Mouse (Mus musculus) CH12F3 (cell line): ENCODE measurements at regions not wholly inside any gene's neighbourhood (a gene's known extent, or its start where the extent isn't known, plus 50 kb on each side); places are given as distances from the start of the nearest gene placed in this dataset.
"Not testable (repeated sequence)": the region's sequence is repeated elsewhere in the genome, so short reads cannot be mapped to it uniquely, and the experiment has no call there.

Experiments used
- in situ Hi-C: fragments of 300-500 bp; cut with MboI; formaldehyde crosslinking; loops from 2 replicates; pipeline ENCODE4 v1.14.3; 2020; ENCODE audit warnings: low sequenced_read_pairs

DNA sequence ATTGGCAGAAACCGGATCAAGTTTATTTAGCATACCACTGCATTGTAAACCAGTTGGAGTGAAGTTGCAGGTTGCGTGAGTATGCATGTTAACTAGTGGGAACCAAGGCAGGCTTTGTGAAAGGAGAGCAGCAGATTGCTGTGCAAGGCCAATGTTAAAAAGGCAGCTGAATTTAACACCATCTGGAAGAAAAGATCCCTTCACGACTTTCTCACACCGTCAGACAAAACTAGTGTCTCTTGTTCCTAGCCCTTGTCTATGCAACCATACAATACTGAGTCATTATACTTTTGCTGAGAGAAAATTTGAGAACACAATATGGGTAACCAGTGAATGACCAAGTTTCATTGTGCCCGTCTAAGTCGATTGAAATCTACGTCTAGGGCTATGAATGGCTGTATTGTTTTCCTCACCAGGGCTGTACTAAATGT, 237.8 kb downstream of the Mef2c start:
- in situ Hi-C loops, result no loop called here

DNA sequence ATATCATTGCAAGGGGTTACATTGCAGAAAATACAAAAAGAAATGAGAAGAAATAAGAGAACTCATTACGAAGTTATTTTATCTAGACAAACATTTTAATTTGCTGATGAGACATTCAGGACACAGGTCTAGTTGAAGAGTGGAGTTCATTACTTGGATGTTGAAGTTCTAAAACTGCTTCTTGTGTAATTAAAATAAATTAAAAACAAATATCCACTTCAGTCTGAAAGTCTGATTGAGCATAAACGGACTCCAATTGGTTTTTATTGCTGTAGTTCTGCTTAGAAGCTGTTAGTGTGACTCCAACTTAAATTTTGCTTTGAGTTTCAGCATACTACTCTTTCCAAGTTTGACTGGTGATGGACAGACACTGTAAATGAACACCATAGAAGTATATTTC, 238.3 kb downstream of the Mef2c start:
- in situ Hi-C loops, result no loop called here

DNA sequence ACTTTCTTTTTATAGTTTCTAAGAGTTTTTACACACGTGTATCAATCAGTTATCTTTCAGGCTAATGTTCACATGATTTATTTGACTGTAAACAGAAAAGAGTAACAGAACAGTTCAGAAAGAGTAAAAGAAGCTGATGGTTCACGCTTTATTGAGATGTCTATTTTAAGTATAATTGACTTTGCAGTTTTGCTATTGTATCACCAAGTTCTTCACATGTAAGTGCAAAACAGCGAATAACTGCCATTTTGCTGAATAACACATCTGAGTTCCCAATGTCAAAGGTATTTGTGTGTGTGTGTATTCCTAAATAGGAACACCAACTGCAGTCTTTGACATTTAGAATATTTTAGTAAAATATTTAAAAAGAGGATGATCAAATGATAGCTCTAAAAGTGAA, 238.7 kb downstream of the Mef2c start:
- in situ Hi-C loops, result no loop called here

DNA sequence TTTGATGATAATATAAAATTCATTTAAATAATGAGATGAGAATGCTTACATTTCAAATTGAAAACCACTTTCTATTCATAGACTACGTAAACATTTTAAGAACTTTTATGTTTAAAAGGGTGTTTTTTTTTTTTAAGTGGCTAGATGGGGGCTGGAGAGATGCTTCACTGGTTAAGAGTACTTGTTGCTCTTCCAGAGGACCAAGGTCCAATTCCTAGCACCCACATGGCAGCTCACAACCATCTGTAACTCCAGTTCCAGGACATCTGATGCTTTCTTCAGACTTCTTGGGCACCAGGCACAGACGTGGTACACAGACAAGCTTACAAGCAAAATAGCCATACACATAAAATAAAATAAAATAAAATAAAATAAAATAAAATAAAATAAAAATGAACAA, 239.5 kb downstream of the Mef2c start:
- in situ Hi-C loops, result no loop called here

DNA sequence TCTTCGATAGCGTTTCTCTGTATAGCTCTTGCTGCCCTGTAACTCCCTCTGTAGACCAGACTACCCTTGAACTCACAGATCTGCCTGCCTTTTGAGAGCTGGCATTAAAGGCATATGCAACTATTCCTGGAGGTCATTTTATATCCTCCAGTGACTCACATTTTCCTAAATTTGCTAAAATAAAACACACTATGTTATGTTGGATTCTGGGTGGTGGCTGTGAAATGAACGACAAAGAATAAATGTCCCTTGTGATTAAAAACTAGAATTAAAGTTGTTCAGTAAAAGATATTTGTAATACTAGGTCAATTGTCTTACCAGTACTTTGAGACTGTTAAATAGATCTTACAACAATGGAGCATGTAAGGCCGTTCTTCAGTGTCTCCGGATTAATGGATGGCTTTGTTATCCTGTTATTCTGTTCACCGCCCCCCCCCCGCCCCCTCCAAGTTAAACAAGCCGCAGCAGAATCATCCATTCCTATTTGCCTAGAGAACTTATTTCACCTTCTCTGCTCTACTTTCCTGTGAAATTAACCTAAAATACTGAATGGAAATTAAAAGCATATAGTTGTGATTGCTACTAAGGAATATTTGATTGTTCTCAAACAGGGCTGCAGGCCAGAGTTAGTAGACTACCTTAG, 240.4 kb downstream of the Mef2c start:
- in situ Hi-C loops, result no loop called here

DNA sequence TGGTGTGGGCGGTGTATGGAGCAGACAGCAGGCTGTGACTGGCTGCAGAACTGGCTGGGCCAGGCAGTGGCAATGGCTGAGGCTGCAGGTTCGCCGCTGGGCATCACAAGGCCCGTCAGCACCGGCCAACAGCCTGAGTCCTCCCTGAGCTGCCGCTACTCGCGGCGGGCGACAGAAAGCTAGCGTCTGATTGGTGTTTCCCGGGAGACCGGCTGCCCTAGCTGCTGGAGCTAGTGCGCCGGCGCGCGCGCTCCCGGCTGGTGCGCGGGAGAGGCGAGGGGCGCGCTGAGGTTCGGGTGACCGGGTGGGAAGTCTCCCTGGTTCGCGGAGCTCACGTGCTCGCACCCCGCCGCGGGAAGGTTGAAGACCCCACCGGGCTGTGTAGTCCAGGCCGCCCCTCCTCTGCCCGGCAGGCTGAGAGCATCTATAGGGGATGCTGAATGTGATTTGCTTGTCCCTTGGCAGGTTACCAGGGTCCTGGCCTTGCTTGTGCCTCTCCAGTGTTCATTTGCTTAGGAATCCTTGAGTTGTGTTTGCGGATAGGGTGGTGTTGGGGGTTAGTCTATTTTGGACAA, 241.2 kb downstream of the Mef2c start:
- in situ Hi-C loops, result no loop called here

DNA sequence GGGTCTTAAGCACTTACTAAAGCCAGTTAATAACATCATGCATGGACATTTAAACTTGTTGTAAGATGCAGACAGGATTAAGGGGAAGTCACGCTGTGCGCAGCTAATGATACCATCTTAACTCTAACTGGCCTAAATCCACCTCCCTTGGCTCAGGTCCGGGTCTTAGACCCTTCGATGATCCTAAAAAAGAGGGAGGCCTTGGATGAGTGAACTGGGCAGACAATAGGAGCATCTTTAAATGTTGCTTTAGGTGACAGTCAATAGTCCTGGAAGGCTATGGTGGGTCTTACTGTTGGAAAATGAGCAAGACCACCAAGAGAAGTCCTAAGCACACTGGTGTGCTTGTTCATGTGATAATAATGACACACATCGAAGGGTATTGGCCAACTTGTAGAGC, 242.1 kb downstream of the Mef2c start:
- in situ Hi-C loops, result no loop called here

DNA sequence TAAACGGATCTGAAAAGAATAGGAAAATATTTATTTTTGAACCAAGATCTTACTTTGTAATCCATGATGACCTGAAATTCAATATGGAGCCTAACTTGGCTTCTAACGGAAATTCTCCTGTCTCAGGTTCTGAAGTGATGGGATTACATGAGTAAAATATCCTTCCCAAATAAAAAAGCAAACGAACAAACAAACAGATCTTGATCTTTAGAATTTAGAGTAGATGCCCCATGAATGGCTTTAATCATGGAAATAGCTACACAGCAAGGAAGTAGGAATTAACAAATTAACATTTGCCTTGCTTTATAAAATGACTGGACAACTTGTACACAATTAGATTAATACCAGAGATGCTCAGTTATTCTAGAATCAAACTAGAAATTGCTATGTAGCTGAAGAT, 243.8 kb downstream of the Mef2c start:
- in situ Hi-C loops, result no loop called here

DNA sequence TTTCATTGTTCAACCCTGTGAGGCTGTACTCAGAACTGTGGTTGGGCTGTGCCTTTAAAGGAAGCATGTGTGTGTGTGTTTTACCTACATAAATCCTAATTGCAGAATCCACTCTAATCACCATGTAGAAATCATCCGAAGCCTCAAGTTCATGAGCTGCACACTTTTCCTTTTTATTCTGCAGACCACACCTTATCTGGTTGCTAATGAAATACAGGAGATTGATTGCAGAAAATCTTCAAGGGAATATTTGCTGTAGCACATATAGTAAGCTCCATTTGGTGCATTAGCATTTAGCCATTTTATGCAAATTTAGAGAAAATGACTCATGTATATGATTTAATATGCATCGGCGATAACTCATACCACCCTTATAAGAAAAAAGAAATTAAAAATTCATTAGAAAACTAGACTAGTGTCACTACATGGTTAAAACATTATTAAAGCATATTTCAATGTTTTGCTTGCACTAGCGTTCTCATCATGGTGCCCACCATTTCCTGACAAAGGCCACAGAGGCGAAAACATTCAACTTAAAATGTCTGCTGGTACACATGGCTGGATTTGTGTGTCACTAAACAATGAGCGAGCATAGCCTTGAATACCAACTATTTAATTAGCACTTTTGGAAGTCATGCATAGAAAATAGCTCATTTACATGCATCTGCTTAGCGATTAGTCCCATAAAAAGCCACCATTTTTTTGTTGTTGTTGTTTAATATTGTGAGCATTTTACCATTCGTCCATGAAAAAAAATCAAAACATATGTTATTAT, 245.7 kb downstream of the Mef2c start:
- in situ Hi-C loops, result no loop called here

DNA sequence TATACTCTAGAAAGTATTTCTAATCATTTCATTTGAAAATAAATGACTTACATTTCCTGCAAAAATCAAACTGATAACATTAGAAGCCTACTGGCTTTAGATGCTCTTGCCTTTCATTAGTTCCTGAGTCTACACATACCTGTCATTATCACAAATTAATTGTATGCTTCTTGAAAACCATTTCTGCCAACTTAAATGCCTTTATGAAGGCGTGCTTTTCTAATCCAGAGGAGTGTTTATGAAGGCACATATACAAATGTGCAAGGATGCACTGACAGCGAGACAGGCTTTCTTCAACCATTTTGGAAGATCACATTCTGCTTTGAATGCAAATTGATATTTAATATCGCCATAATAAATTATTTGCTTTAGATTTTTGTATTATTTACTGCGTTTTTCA, 246.6 kb downstream of the Mef2c start:
- in situ Hi-C loops, result no loop called here

DNA sequence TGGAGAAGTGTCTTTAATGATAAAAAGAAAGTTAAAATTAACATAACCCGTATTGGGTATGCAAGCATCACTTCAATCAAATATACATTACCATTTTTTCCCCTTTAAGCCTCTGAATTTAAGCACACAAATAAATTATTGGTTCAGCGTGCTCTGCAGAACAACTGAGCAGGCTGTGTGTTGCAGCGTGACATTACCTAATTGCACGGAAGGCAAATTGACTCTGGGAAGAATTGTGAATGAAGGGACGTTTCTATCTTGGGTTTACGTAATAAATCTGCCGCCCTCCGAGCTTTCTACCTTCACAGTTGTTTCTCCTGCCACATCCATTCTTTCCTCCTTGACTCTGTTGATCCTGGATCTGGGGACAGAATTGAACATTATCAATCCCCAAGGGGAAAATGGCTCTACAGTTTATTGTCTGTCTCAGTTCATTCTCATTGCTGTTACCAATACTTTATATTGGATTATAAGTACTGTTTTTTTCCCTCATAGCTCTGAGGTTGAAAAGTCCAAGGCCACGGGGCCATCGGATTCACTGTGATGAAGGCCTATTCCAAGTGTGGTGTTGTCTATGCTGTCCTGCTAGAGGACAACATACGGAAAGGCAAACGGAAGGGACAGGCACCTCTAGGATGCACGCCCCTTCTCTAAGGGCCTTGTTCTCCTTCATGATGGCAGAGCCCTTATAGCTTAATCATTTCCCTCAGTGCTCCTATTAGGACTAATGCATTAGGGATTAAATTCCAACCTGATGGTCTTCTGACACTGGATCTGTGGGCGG, 256.7 kb downstream of the Mef2c start:
- in situ Hi-C loops, result no loop called here

DNA sequence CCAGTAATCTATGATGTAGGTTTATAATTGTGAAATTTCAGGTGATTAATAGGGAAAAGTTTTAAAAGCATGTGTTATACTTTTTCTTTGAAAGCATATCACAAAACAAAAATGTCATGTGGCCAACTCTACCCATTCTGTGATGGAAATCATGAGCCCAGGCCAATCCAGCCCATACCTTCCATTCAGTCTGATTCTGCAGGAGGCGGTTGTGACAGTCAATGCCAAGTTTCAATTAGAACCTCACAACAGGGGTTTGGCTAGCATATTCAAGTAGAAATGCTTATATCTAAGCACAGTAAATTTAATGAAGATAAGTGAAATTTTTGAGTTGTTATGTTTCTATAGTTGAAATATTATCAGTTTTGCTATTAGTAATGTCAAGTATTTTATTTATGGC, 258.6 kb downstream of the Mef2c start:
- in situ Hi-C loops, result no loop called here

DNA sequence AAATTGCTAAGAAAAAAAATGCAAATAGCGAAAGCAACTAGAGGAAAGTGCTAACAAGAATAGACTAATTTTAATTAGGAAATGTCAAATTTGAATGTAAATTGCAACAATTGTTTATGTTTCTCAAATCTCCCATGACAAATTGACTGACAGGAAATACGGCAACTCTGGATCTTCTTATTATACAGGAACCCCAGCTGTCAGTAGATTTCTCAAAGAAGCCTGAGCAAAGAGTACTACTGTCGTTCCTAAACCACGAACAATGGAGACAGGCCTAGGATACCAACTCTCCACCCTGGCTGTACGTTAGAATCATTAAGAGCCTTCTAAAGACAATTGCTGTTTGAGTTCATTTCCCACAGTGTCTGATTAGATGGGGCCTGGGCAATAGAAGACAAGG, 259.5 kb downstream of the Mef2c start:
- in situ Hi-C loops, result not testable (repeated sequence)

DNA sequence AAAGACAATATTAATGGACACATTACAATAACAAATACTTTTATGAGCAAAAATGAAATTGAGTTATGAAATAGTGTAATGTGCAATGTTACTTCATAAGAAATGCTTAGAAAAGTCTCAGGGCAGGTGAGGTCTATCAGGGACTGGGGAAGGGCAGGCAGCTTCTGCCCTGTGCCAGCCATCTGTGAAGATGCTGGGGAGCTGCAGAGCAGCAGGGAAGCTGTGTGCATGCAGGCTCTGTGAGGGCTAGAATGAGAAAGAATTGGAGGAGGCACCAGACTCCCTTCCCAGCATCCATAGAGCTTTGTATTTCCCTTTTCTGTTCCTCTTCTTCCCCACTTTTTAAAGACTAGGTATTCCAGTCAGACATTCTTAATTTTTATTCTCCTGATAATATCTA, 281.8 kb downstream of the Mef2c start:
- in situ Hi-C loops, result no loop called here

DNA sequence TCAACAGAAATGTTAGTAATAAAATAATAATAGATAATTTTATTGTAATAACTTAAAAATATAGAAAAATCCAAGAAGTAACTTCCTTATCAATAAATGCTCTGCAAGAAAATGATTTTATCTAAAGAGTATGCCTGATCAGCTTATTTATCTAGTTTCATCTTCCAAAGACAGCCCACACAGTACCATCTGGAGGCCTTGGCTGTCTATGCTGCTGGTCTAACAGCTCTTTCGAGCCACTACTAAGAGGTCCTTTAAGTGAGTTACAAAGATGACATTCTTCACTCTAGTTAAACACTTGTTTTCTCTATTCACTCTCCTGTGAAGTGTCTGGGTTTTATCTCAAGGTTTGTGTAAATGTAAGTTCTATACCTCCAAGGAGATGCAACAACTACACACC, 305.7 kb downstream of the Mef2c start:
- in situ Hi-C loops, result no loop called here

DNA sequence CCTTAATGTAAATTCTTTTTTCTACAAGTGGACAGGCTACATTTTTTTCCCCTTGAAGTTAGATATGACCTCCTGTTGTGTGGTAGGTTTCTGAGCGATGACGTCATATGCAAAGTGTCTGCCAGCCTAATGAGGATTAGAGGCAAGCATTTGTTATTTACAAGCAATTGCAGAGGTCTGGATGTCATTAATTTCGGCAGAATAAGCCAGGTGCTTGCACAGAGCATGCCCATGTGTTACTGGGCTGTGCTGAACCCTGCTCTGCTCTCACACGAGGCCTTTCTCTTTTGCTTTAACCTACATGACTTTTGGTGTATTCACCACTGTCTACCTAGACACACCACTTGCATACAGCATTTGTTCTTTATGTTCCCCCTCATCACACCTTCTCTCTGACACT, 316.5 kb downstream of the Mef2c start:
- in situ Hi-C loops, result no loop called here

DNA sequence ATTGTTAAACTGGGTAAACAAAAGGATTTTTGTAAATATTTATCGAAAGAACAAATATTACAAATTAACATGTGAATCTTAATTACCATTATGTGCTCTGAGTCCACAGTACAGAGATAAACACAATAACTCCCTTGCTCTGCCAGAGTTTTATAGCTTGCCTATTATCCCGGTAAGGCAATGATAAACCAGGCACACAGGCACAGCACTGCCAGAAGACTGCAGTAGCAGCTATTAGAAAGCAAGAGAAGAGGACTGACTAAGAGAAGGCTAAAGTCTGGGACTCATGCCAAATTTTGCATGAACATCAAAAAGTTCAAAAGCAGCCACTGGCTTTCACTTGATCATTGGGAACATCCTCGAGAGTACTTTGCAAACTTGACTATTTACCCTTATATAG, 316.9 kb downstream of the Mef2c start:
- in situ Hi-C loops, result no loop called here

DNA sequence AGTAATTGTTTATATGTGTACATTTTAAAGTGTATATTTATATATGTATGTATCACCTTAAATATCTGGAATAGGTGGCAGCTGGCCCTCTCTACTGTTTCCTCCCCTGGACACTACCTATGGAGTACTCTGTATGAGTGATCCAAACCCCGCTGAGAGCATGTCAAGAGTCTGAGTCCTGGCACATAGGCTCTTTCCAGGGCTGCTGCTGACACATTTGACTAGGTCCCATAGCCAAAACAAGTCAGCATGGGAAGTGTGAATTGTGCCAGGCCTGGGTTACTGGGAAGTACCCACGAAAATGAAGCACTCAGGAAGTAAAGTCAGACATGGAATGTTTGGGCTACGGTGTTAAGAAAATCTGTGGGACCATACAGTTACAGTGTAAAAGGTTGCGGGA, 321.1 kb downstream of the Mef2c start:
- in situ Hi-C loops, result no loop called here

DNA sequence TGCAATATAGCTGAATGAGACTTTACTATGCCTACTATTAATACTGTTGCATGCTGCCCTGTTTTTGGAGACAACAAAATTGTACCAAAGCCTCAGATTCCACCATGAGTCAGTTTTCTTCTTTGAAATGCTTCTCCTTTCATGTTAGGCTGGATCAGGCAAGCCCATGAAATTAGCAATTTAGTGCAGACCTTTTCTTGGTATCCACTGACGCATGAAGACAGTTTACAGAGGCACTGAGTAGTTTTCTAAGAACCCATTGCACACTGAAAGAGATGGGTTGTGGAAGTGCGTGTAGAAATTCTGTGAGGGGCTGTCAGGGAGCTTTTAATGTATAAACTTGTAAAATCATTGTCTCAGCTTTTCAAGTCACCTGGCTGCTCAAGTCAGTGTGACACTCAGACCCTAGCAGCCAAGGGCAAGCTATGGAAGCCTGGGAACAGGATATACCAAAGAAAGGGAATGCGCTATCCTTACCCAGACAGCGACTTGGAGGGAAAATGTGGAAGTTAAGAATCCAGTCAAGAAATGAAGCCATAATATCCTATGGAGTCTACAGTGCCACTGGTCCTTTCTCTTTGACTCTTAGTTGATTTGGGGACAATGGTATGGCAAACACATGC, 323.1 kb downstream of the Mef2c start:
- in situ Hi-C loops, result no loop called here

DNA sequence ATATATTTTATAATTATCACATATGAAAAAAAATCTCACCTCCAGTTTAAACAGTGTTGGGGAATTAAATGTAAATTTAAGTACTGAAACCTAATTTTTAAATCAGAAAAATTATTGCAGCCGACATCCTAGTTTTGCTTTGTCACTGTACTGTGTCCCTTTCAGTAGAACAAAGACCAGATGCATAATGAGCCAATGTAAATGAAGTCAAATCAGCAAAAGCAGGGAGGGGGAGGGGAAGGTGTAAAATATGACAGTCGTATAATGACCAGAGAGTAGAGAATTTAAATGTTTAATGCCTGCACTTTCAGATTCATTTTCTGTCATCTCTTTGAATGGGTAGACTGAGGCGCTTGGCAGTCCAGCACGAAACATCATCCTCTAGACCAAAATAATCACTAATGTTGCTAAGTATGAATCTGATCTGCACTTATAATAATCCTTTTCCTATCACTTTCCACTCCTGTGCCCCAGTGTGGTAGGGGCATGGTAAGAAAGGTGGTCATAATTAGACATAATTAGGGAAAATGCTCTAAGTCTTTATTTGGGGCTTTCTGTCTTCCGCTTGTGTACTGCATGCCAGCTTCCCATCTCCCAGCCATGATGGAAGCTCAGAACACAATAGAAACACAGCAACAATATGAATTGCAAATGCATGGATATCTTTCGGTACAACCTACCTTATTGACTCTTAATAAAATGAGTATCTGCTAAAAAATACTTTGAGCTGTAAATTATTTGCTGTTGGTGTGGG, 356.0 kb upstream of the Tmem161b start:
- in situ Hi-C loops, result no loop called here
